Mouse (Mus musculus) adrenal gland (tissue): ENCODE results near the gene Muc3a.

ENCODE experiments used
- intact Hi-C: fragments of 180-260 bp; cut with DNase I; formaldehyde crosslinking; loops from one replicate; pipeline ENCODE4 v1.15.1; 2025
- long read RNA-seq, 2 experiments: library from polyadenylated mRNA; unstranded; transcript quantifications; one replicate each; pipeline ENCODE4 v2.0.0; 2020; ENCODE audit warnings: borderline replicate concordance in 1 of 2; ENCODE audit not compliant: insufficient replicate concordance in 1 of 2

Gene Muc3a
- long read RNA-seq, experiment 1, result 0 reads
- long read RNA-seq, experiment 2, result 0 reads

- intact Hi-C loops, result no loop called here
Observed at GRCm38 (mm10) chr5:137212289-137212688, at the start of gene Muc3a. Gene Muc3a (minus strand): TSS chr5:137212389.

GRCm38 (mm10) chr5:137211114-137211829 lies 917 bp downstream of the Muc3a start:
- intact Hi-C loops, result no loop called here

GRCm38 (mm10) chr5:137210689-137211088 lies 1.5 kb downstream of the Muc3a start:
- intact Hi-C loops, result no loop called here

- intact Hi-C loops, result no loop called here
Observed at GRCm38 (mm10) chr5:137205301-137205700, 6.9 kb downstream of the Muc3a start.

GRCm38 (mm10) chr5:137194488-137195120 lies 17.6 kb downstream of the Muc3a start:
- intact Hi-C loops, result no loop called here

- intact Hi-C loops, result no loop called here
Observed at GRCm38 (mm10) chr5:137193279-137193952, 18.8 kb downstream of the Muc3a start.

- intact Hi-C loops, result no loop called here
Observed at GRCm38 (mm10) chr5:137189326-137189725, 22.9 kb downstream of the Muc3a start.

GRCm38 (mm10) chr5:137185362-137185761 lies 26.8 kb downstream of the Muc3a start:
- intact Hi-C loops, result no loop called here

- intact Hi-C loops, result no loop called here
Observed at GRCm38 (mm10) chr5:137179646-137180374, 32.4 kb downstream of the Muc3a start.

GRCm38 (mm10) chr5:137173967-137174366 lies 38.2 kb downstream of the Muc3a start:
- intact Hi-C loops, result no loop called here

- intact Hi-C loops, result no loop called here
Observed at GRCm38 (mm10) chr5:137172591-137172990, 39.6 kb downstream of the Muc3a start.

GRCm38 (mm10) chr5:137171478-137171877 lies 40.7 kb downstream of the Muc3a start:
- intact Hi-C loops, result no loop called here

GRCm38 (mm10) chr5:137170836-137171380 lies 41.3 kb downstream of the Muc3a start:
- intact Hi-C loops, result no loop called here

- intact Hi-C loops, result no loop called here
Observed at GRCm38 (mm10) chr5:137167539-137167938, 44.6 kb downstream of the Muc3a start.

GRCm38 (mm10) chr5:137166012-137166411 lies 46.2 kb downstream of the Muc3a start:
- intact Hi-C loops, result no loop called here

GRCm38 (mm10) chr5:137161853-137162252 lies 50.3 kb downstream of the Muc3a start:
- intact Hi-C loops, result no loop called here

- intact Hi-C loops, result no loop called here
Observed at GRCm38 (mm10) chr5:137159461-137159860, 52.7 kb downstream of the Muc3a start.
